Mouse (Mus musculus) embryo, embryonic 9.5 days (tissue): ENCODE data around the gene Als2.

Experiments
- DNase-seq: peaks from one replicate; pipeline ENCODE4 v3.0.0-alpha.2; 2017; ENCODE audit errors: extremely low spot score

The Als2 gene

DNA sequence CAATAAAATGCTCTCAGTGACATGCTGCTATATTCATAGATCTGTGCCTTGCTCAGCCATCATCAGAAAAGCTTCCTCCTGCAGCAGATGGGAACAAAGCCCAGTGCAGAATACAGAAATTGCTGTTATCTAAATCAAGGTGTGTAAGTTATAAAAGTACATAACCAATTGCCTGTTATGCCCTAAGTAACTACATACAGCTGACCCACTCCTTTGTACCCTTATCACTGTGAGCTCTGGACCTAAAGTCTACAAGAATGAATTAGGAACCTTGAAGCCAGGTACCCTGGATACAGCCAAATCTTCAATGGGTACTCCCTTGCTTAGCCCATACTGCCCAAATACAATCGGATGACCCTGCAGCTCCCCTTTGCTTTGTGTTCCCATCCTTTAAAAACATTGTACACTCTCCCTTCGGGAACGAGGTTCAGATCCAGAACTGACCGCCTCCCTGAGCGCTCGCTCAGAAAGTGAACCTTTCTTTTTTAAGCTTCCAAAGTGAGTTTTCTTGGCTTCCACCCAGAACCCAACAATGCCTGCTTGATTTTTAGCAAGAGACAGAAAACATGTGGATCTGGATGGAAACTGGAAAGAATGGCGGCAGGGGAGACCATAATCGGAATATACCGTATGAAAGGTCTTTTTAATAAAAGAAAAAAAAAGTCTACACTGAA lies 70.7 kb downstream of the Als2 start:
- no peak for DNase-seq

DNA sequence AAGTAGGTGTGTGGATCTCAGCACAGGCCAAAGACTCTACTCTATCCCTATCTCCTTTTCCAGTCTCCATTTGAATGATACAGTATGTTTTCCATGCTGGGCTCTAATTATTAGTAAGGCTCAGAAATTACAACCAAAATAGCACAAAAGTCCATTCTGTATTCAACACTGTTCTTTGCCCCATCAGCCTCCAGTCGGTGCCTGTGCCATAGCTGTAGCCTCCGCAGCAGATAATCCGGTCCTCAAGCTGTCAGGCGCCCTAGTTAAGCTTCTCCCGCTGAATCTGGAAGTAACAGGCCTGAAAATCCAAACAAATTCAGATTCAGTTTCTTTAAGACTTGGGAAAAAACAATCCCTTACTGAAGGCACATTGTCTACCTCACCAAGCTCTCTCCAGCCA lies 73.1 kb downstream of the Als2 start:
- DNase-seq: no peak

GRCm38 (mm10) chr1:59163030-59163461 lies 74.0 kb downstream of the Als2 start, which contains the start of gene Mpp4:
Gene Mpp4, minus strand, starts transcription at chr1:59163389.
- no peak for DNase-seq

- no peak for DNase-seq
Measured at GRCm38 (mm10) chr1:59162309-59163024, 74.6 kb downstream of the Als2 start.

DNA sequence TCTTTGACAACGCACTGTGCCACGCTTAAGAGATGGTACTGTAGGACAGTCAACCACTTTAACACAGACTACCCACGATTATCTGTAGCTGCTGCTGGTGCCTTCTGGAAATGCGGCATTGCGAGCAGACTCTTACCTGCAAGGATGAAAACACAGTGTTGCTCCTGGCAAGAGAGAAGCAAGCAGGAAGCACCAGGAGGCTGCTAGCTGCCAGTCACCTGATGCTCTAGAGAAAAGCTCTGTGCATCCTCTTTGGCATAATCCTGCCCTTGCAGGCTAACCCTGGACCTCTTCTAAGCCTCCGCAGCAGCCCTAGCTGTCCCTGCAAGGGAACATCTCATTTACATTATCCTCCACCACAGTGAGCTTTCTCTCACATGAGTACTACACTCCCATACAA lies 75.6 kb downstream of the Als2 start:
- no peak for DNase-seq

DNA sequence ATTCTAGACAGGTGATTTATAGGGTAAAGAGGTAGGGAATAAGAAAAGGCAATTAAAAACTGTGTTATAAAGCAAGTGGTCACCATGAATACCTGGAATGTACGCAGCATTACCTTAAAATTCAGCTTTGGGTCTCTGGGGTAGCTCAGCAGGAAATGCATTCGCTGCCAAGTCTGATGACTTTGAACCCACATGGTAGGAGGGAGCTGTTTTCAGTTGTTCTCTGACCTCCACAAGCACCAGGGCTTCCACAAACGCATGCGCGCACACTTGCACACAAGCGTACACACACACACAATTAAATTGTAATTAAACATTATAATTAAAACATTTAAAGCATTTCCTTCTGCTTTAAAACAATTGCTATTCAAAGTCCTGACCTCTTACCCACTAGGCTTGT lies 76.2 kb downstream of the Als2 start:
- DNase-seq: no peak

- no peak for DNase-seq
Measured at GRCm38 (mm10) chr1:59159136-59159535, 77.9 kb downstream of the Als2 start.

- no peak for DNase-seq
Measured at GRCm38 (mm10) chr1:59158498-59158897, 78.5 kb downstream of the Als2 start.

GRCm38 (mm10) chr1:59157846-59158245 lies 79.2 kb downstream of the Als2 start:
- no peak for DNase-seq

DNA sequence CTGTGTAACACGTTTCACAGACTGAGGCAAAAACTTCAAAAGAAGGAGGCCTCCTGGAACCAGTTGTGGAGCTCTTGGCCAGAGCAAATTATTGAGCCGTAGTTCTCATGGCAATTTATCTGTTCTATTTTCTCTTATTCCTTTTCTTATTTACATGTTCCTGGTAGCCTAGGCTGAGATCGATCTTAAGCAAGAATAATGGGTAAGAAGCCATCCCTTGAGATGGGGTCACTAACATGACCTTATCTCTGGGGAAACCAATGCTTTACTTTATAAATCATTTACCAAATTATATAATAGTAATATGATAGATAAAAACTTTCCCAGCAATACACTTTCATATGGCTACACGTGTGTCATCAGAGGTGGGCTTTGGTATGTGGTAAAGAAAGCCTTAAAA lies 84.7 kb downstream of the Als2 start:
- no peak for DNase-seq

DNA sequence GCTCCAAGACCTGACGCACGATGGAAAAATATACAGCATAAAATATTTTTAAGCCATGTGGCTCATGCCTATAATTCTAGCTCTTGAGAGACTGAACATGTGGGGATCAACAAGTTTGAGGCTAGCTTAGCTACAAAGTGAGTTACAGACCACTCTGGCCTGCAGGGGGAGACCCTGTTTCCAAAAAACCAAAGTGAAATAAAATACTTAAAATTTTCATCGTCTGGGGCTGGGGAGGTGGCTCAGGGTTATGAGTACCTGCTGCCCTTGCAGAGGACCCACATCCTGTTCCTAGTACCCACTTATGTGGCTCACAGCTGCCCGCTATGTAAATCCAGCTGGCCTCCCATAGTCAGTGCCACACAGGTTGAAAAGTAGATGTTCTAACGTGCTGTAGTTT lies 86.5 kb downstream of the Als2 start:
- no peak for DNase-seq

- peak; percentile 6 for DNase-seq
Measured at GRCm38 (mm10) chr1:59144543-59144942, 92.5 kb downstream of the Als2 start.

GRCm38 (mm10) chr1:59142809-59143208 lies 94.2 kb downstream of the Als2 start:
- peak; percentile 46 for DNase-seq

GRCm38 (mm10) chr1:59134419-59134818 lies 102.6 kb downstream of the Als2 start:
- no peak for DNase-seq

DNA sequence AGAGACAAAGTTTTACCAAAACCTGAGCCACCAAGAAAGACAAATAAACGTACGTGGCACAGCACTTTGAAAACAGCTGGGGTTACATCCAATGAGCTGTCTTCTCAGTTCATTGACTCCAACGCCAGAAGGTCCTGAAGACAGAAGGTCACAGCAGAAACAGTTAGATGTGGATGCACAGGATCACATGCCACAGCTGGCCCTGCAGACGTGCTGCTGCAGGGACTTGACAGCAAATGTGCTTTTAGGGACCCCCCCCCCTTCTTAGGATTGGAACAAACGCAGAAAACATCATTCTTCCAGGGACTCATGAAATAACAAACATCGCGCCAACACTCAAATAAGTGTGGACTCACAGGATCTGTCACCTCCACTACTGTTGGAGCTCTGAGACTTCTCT lies 108.2 kb downstream of the Als2 start:
- DNase-seq: no peak

GRCm38 (mm10) chr1:59125558-59125957 lies 111.5 kb downstream of the Als2 start:
- DNase-seq: no peak

- DNase-seq: peak; percentile 97
Measured at GRCm38 (mm10) chr1:59119720-59120457, 117.1 kb downstream of the Als2 start, which contains the start of gene Tmem237. Gene Tmem237, minus strand, starts transcription at chr1:59120408.
